Mouse (Mus musculus): ENCODE measurements around the gene Acer2. TPM values are rescaled to one million over a fixed set of nuclear protein-coding genes. Genes with fewer than 3 reads are reported as not detected.

Gene Acer2
- total and polyA plus RNA-seq, 3 experiments, result 0.35 to 0.84 TPM; not detected in 1

GRCm38 (mm10) chr4:86856304-86857112 is 17.7 kb upstream of the Acer2 start:
- peaks cover 11 to 19% of the 10 kb centered on the region in 2 experiments for H3K36me3 ChIP-seq (ENCODE audit: control insufficient read depth in 1 of 2, insufficient read depth in 2 of 2, low read length in 2 of 2)

GRCm38 (mm10) chr4:86857113-86858069 is 16.8 kb upstream of the Acer2 start, which contains the start of gene Rps6:
TSS of gene Rps6 (minus strand) at chr4:86857412.
- H3K27me3 ChIP-seq (ENCODE audit: control insufficient read depth in 1 of 2, insufficient read depth in 2 of 2, low read length in 2 of 2), result no peaks in the 10 kb centered on the region
- TF ChIP-seq BHLHE40 (IDR thresholded peaks at IDR 0.05; ENCODE audit: borderline replicate concordance, low read depth, low read length), result no peak
- TF ChIP-seq SIN3A (IDR thresholded peaks at IDR 0.05; ENCODE audit: low read length), result peak; percentile 90
- TF ChIP-seq SMC3 (IDR thresholded peaks at IDR 0.05; ENCODE audit: low read depth, low read length), result no peak
- TF ChIP-seq UBTF (IDR thresholded peaks at IDR 0.05; ENCODE audit: borderline replicate concordance, insufficient read depth, low read depth, low read length), result peak; percentile 85; the same call in 1 of the 2 replicates
- TF ChIP-seq ZNF384 (IDR thresholded peaks at IDR 0.05; ENCODE audit: low read depth, low read length), result no peak
- TF ChIP-seq CTCF (IDR thresholded peaks at IDR 0.05 in 2 of 3, conservative IDR thresholded peaks at IDR 0.05 in 1 of 3; ENCODE audit: control insufficient read depth in 1 of 3, insufficient read depth in 1 of 3, low read depth in 2 of 3, low read length in 3 of 3, poor library complexity in 1 of 3, severe bottlenecking in 1 of 3), result no peak
- peak; percentile 94; the same call in 1 of the 2 replicates for TF ChIP-seq ZMIZ1 (IDR thresholded peaks at IDR 0.05; ENCODE audit: low read depth, low read length)
- TF ChIP-seq KAT2A (conservative IDR thresholded peaks at IDR 0.05; ENCODE audit: low read depth, low read length), result peak; percentile 71
- TF ChIP-seq MAX (IDR thresholded peaks at IDR 0.05; ENCODE audit: low read length), result peak; percentile 89
- no peak for TF ChIP-seq MYB (IDR thresholded peaks at IDR 0.05; ENCODE audit: low read depth, low read length)
- no peak for TF ChIP-seq MAFK (IDR thresholded peaks at IDR 0.05; ENCODE audit: borderline replicate concordance, low read depth, low read length)
- TF ChIP-seq NRF1 (IDR thresholded peaks at IDR 0.05; ENCODE audit: insufficient read depth, low read depth, low read length, poor library complexity, severe bottlenecking), result no peak
- TF ChIP-seq RAD21 (IDR thresholded peaks at IDR 0.05; ENCODE audit: low read depth, low read length), result no peak
- peak; percentile 88 for TF ChIP-seq TCF12 (IDR thresholded peaks at IDR 0.05; ENCODE audit: low read depth, low read length)
- no peak for TF ChIP-seq ZKSCAN1 (IDR thresholded peaks at IDR 0.05; ENCODE audit: low read depth, low read length)
- TF ChIP-seq POLR2AphosphoS5 (IDR thresholded peaks at IDR 0.05; ENCODE audit: borderline replicate concordance, low read depth, low read length), result no peak
- TF ChIP-seq ELF1 (IDR thresholded peaks at IDR 0.05; ENCODE audit: low read depth, low read length), result peak; percentile 88
- peak; percentile 88; the same call in 1 of the 2 replicates for TF ChIP-seq MYC (IDR thresholded peaks at IDR 0.05; ENCODE audit: low read depth, low read length)
- TF ChIP-seq TAL1 (IDR thresholded peaks at IDR 0.05; ENCODE audit: low read length), result no peak
- no peak for TF ChIP-seq GATA1 (IDR thresholded peaks at IDR 0.05; ENCODE audit: low read depth, low read length)
- TF ChIP-seq CHD2 (IDR thresholded peaks at IDR 0.05; ENCODE audit: low read length), result peak; percentile 93
- TF ChIP-seq CHD1 (IDR thresholded peaks at IDR 0.05; ENCODE audit: low read depth, low read length), result peak; percentile 89; the same call in 1 of the 2 replicates

More at GRCm38 (mm10) chr4:86856304-86857112, 17.7 kb upstream of the Acer2 start:
- peak; percentile 47 for DNase-seq (ENCODE audit: low read depth, low spot score)
- no peaks in the 10 kb centered on the region for H3K9me3 ChIP-seq (replicated peaks; ENCODE audit: insufficient read depth, low read length)
- H3K4me3 ChIP-seq (ENCODE audit: control insufficient read depth in 1 of 2, insufficient read depth in 1 of 2, low read depth in 2 of 2, low read length in 2 of 2), result peak overlapping the region; percentile 92
- H3K4me1 ChIP-seq (ENCODE audit: control insufficient read depth in 1 of 2, insufficient read depth in 2 of 2, low read length in 2 of 2), result peaks cover 0 to 19% of the 10 kb centered on the region in 2 experiments; a peak in 2 of 4 replicates
- H3K27me3 ChIP-seq (ENCODE audit: control insufficient read depth in 1 of 2, insufficient read depth in 2 of 2, low read length in 2 of 2), result no peaks in the 10 kb centered on the region
- peak overlapping the region; percentile 100 for H3K9ac ChIP-seq (ENCODE audit: control insufficient read depth, low read depth, low read length, poor library complexity, severe bottlenecking)
- peak overlapping the region; percentile 90 for H3K27ac ChIP-seq (ENCODE audit: control insufficient read depth, low read depth, low read length)
- peaks cover 34% of the 10 kb centered on the region for H3K79me2 ChIP-seq (ENCODE audit: control insufficient read depth, insufficient read depth, low read length, poor library complexity)
- TF ChIP-seq CHD2 (IDR thresholded peaks at IDR 0.05; ENCODE audit: low read length), result no peak
- no peak for TF ChIP-seq JUND (IDR thresholded peaks at IDR 0.05; ENCODE audit: low read depth, low read length)
- no peak for TF ChIP-seq POLR2A (IDR thresholded peaks at IDR 0.05; ENCODE audit: control insufficient read depth in 1 of 2, insufficient read depth in 1 of 2, low read depth in 1 of 2, low read length in 2 of 2, poor library complexity in 1 of 2)
- TF ChIP-seq MYB (IDR thresholded peaks at IDR 0.05; ENCODE audit: low read depth, low read length), result no peak
- TF ChIP-seq MAZ (IDR thresholded peaks at IDR 0.05; ENCODE audit: low read depth, low read length), result no peak
- TF ChIP-seq GABPA (IDR thresholded peaks at IDR 0.05; ENCODE audit: low read depth, low read length), result no peak
- no peak for TF ChIP-seq UBTF (IDR thresholded peaks at IDR 0.05; ENCODE audit: borderline replicate concordance, insufficient read depth, low read depth, low read length)
- TF ChIP-seq GATA1 (IDR thresholded peaks at IDR 0.05; ENCODE audit: low read depth, low read length), result no peak
- TF ChIP-seq SMC3 (IDR thresholded peaks at IDR 0.05; ENCODE audit: low read depth, low read length), result no peak
- TF ChIP-seq POLR2AphosphoS2 (IDR thresholded peaks at IDR 0.05; ENCODE audit: low read length), result no peak
- no peak for TF ChIP-seq MAX (IDR thresholded peaks at IDR 0.05; ENCODE audit: low read length)
- TF ChIP-seq TBP (IDR thresholded peaks at IDR 0.05; ENCODE audit: low read depth, low read length), result no peak
- TF ChIP-seq RCOR1 (IDR thresholded peaks at IDR 0.05; ENCODE audit: low read depth, low read length), result no peak
- TF ChIP-seq ZKSCAN1 (IDR thresholded peaks at IDR 0.05; ENCODE audit: low read depth, low read length), result no peak
- no peak for TF ChIP-seq SIN3A (IDR thresholded peaks at IDR 0.05; ENCODE audit: low read length)

More at GRCm38 (mm10) chr4:86857113-86858069, 16.8 kb upstream of the Acer2 start, which contains the start of gene Rps6:
- peak within 1 kb of the TSS; percentile 92 for H3K4me3 ChIP-seq (ENCODE audit: control insufficient read depth in 1 of 2, insufficient read depth in 1 of 2, low read depth in 2 of 2, low read length in 2 of 2)
- peaks cover 0 to 19% of the 10 kb centered on the region in 2 experiments; a peak in 2 of 4 replicates for H3K4me1 ChIP-seq (ENCODE audit: control insufficient read depth in 1 of 2, insufficient read depth in 2 of 2, low read length in 2 of 2)
- H3K9me3 ChIP-seq (replicated peaks; ENCODE audit: insufficient read depth, low read length), result no peaks in the 10 kb centered on the region
- H3K27ac ChIP-seq (ENCODE audit: control insufficient read depth, low read depth, low read length), result peak within 1 kb of the TSS; percentile 90
- peak; percentile 95 for DNase-seq (ENCODE audit: low read depth, low spot score)
- peak within 1 kb of the TSS; percentile 100 for H3K9ac ChIP-seq (ENCODE audit: control insufficient read depth, low read depth, low read length, poor library complexity, severe bottlenecking)
- peaks cover 11 to 19% of the 10 kb centered on the region in 2 experiments for H3K36me3 ChIP-seq (ENCODE audit: control insufficient read depth in 1 of 2, insufficient read depth in 2 of 2, low read length in 2 of 2)
- peaks cover 34% of the 10 kb centered on the region for H3K79me2 ChIP-seq (ENCODE audit: control insufficient read depth, insufficient read depth, low read length, poor library complexity)
